Mouse (Mus musculus) G1E (cell line): ENCODE data around the gene Rcan2. TPM values are rescaled to one million over a fixed set of nuclear protein-coding genes. Genes with fewer than 3 reads are reported as not detected.

Experiments
- ATAC-seq: 2 replicates; pipeline ENCODE4 v1.8.0; 2016; ENCODE audit warnings: mild to moderate bottlenecking; ENCODE audit not compliant: insufficient number of reproducible peaks, poor library complexity, low FRiP score, severe bottlenecking; ENCODE audit errors: extremely low read depth
- DNase-seq: peaks from one replicate; pipeline ENCODE4 v3.0.0; 2012; ENCODE audit warnings: low spot score
- H3K27me3 ChIP-seq: 2 replicates; pipeline ENCODE4 v1.6.1; 2012; ENCODE audit warnings: mild to moderate bottlenecking, low read length, inconsistent platforms; ENCODE audit not compliant: insufficient read depth
- H3K36me3 ChIP-seq: replicated peaks from 2 replicates; pipeline ENCODE3; 2012; ENCODE audit warnings: mild to moderate bottlenecking, inconsistent platforms
- H3K4me1 ChIP-seq: 2 replicates; pipeline ENCODE4 v1.6.1; 2012; ENCODE audit warnings: low read depth, low read length, inconsistent platforms, mixed read lengths; ENCODE audit not compliant: insufficient read depth
- H3K4me3 ChIP-seq: 2 replicates; pipeline ENCODE4 v1.5.1; 2012; ENCODE audit warnings: low read depth, mild to moderate bottlenecking, inconsistent platforms, low read length, moderate library complexity, mixed read lengths
- H3K9me3 ChIP-seq: replicated peaks from 2 replicates; pipeline ENCODE4 v1.6.1; 2012; ENCODE audit warnings: inconsistent platforms
- CTCF ChIP-seq: IDR thresholded peaks from 2 replicates; pipeline ENCODE4 v1.5.1; 2012; ENCODE audit warnings: low read depth, low read length, inconsistent platforms, mixed read lengths
- GATA1 ChIP-seq: IDR thresholded peaks from 2 replicates; pipeline ENCODE4 v1.6.1; 2012; ENCODE audit warnings: borderline replicate concordance, low read length, inconsistent platforms, mixed read lengths
- GATA2 ChIP-seq: IDR thresholded peaks from 2 replicates; pipeline ENCODE4 v1.6.1; 2012; ENCODE audit warnings: low read depth, low read length, inconsistent platforms, borderline replicate concordance
- POLR2AphosphoS5 ChIP-seq: IDR thresholded peaks from 2 replicates; pipeline ENCODE4 v1.6.1; 2012; ENCODE audit warnings: low read depth, low read length, inconsistent platforms; ENCODE audit not compliant: insufficient replicate concordance
- TAL1 ChIP-seq: conservative IDR thresholded peaks from 2 replicates; pipeline ENCODE4 v1.6.1; 2012; ENCODE audit warnings: low read depth, low read length, inconsistent platforms, mixed read lengths
- polyA plus RNA-seq: library from polyadenylated mRNA; stranded (reverse); fragments of >175 nt; gene quantifications from 2 replicates; pipeline ENCODE4 v1.2.3, GENCODE M21; 2012
- total RNA-seq, 2 experiments: library from RNA; stranded (forward) in 1 of 2; stranded (reverse) in 1 of 2; fragments of 200-1000 nt in 1 of 2; fragments of >200 nt in 1 of 2; fragmentation: Nextera tagmentation in 1 of 2; gene quantifications; 2 replicates each; pipeline ENCODE4 v1.2.3; 2014 to 2017

Rcan2 gene
- total and polyA plus RNA-seq, 3 experiments = 0.11 TPM; not detected in 2

DNA sequence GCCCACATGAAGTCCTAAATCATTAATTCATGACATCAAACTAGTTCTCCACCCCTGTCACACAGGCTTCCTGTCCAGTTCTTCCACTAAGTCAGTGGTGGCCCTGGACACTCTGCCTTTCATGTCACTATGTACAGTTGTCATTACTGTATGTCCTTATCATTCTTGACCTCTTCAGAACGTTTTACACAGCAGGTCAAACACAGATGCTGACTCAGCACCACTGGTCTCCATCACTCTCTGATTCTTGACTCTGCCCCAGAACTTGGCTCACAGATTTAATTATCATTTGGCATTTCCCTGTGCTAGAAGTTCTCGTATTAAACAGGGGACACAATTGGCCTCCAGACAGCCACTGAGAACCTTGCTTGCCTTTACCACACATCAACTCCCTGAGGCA is 76.3 kb downstream of the Rcan2 start:
- Histone ChIP-seq H3K36me3 (no peaks in the 10 kb centered on the region), H3K4me3 (no peak overlapping the region), H3K4me1 (no peaks in the 10 kb centered on the region), H3K27me3 (no peaks in the 10 kb centered on the region), H3K9me3 (peaks cover 38% of the 10 kb centered on the region)
- TF ChIP-seq GATA2 (no peak), CTCF (no peak), TAL1 (no peak), GATA1 (no peak), POLR2AphosphoS5 (no peak)
- ATAC-seq = no peak
- DNase-seq = no peak

- ATAC-seq (no peak), DNase-seq (no peak)
- no peak overlapping the region for H3K4me3 ChIP-seq
- no peaks in the 10 kb centered on the region for H3K36me3 ChIP-seq
- no peaks in the 10 kb centered on the region for H3K27me3 ChIP-seq
- no peaks in the 10 kb centered on the region for H3K4me1 ChIP-seq
- no peak for TF ChIP-seq CTCF
- no peak for TF ChIP-seq POLR2AphosphoS5
- TF ChIP-seq GATA1 = no peak
- TF ChIP-seq GATA2 = no peak
- TF ChIP-seq TAL1 = no peak
- peaks cover 35% of the 10 kb centered on the region for H3K9me3 ChIP-seq
Measured at GRCm38 (mm10) chr17:43883016-43883415, 81.9 kb downstream of the Rcan2 start.

DNA sequence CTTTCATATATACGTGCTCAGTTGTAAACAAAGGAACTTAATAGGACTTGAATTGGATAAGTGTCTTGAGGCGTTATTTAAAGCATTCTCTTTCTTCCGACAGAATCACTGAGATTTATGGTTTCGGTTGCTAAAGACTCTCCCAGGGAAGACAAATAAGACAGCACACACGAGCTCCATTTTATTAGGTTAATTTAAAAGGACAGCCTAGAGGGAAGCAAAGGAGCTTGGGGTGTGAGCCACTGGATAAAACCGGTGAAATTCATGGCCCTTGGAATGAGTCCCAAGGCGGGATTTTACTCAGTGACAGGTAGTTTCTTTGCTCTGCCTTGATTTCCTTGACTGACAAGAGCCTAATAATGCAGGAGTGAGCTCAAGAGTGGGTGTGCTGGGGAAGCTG is 85.1 kb downstream of the Rcan2 start:
- DNase-seq = no peak
- Histone ChIP-seq H3K4me3 (no peak overlapping the region), H3K36me3 (no peaks in the 10 kb centered on the region), H3K4me1 (no peaks in the 10 kb centered on the region), H3K27me3 (no peaks in the 10 kb centered on the region), H3K9me3 (peaks cover 30% of the 10 kb centered on the region)
- TF ChIP-seq TAL1 (no peak), GATA2 (no peak), CTCF (no peak), GATA1 (no peak)
- ATAC-seq = no peak

GRCm38 (mm10) chr17:43887931-43888330 is 86.8 kb downstream of the Rcan2 start:
- Histone ChIP-seq H3K9me3 (peaks cover 32% of the 10 kb centered on the region), H3K36me3 (no peaks in the 10 kb centered on the region)
- no peak for DNase-seq

DNA sequence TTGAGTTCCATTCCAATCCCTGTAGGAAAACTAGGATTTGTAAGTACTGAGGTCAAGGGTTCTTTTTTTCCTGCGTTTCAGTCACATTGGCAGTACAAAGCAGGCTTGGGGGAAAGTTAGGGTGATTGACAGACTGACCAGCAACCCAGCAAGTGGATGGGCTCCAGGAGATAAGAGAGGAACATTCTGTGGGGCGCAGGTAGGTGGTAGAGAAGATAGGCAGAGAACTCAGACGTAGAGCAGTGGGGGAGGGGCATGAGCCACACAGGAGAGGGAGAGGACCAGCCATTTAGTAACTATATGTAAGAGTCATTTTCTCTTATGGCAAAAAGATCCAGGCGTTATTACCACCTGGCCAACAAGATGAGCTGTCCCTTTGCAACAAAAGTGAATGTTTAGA is 96.2 kb downstream of the Rcan2 start:
- Histone ChIP-seq H3K36me3 (no peaks in the 10 kb centered on the region), H3K27me3 (no peaks in the 10 kb centered on the region), H3K4me1 (no peaks in the 10 kb centered on the region), H3K4me3 (no peak overlapping the region), H3K9me3 (peaks cover 39% of the 10 kb centered on the region)
- no peak for ATAC-seq
- DNase-seq = no peak
- TF ChIP-seq GATA1 = no peak
- no peak for TF ChIP-seq TAL1
- no peak for TF ChIP-seq POLR2AphosphoS5
- no peak for TF ChIP-seq GATA2
- no peak for TF ChIP-seq CTCF

More at GRCm38 (mm10) chr17:43887931-43888330, 86.8 kb downstream of the Rcan2 start:
- no peaks in the 10 kb centered on the region for H3K27me3 ChIP-seq
- H3K4me1 ChIP-seq = no peaks in the 10 kb centered on the region
- TF ChIP-seq POLR2AphosphoS5 (no peak), TAL1 (no peak), GATA2 (no peak), CTCF (no peak), GATA1 (no peak)
- ATAC-seq = no peak
- no peak overlapping the region for H3K4me3 ChIP-seq

DNA sequence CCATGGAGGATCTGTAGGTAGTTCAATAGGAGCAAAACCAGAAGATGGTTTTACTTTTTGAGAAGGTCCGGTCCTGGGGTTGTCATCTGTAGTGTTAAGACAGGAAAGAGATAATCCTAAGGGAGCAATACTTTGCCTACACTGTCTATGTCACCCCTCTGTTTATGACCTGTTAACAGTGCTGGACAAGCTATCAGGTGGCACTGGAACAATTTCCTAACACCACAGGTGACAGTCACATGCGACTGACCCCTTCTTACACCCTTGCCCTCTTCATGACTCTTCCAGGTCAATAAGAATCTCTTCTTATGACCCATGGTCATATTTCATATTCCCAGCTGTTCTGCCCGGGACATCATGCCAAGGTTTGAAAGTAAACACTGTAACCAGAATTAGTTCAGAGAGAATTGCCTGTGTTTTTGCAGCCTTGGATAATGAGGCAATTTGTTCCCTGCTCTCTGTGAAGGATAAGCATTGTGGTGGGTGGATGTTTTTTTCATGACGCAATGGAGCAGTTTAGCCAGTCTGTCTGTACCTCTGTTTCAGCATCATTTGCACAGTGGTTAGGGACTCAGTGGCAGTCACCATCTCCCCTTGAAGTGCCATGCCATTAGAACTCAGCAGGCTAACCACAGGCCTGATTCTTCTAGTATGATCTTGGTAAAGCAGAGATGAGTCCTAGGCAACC is 98.4 kb downstream of the Rcan2 start:
- no peaks in the 10 kb centered on the region for H3K27me3 ChIP-seq
- TF ChIP-seq GATA1 (no peak), POLR2AphosphoS5 (no peak), GATA2 (no peak), TAL1 (no peak), CTCF (no peak)
- no peak for ATAC-seq
- no peaks in the 10 kb centered on the region for H3K36me3 ChIP-seq
- no peak overlapping the region for H3K4me3 ChIP-seq
- H3K9me3 ChIP-seq = peaks cover 40% of the 10 kb centered on the region
- no peak for DNase-seq
- no peaks in the 10 kb centered on the region for H3K4me1 ChIP-seq

- Histone ChIP-seq H3K4me1 (no peaks in the 10 kb centered on the region), H3K4me3 (no peak overlapping the region), H3K27me3 (no peaks in the 10 kb centered on the region), H3K9me3 (peaks cover 42% of the 10 kb centered on the region), H3K36me3 (no peaks in the 10 kb centered on the region)
- ATAC-seq = no peak
- no peak for DNase-seq
- TF ChIP-seq GATA1 = no peak
- TF ChIP-seq POLR2AphosphoS5 = no peak
- no peak for TF ChIP-seq TAL1
- no peak for TF ChIP-seq GATA2
Measured at GRCm38 (mm10) chr17:43900133-43900532, 99.0 kb downstream of the Rcan2 start.
